Mouse (Mus musculus) cerebellum, adult 9-11 months (tissue): ENCODE measurements around the gene Tmem231.

Source experiments
- DNase-seq: peaks from one replicate; pipeline ENCODE4 v3.0.0; 2022

Tmem231 gene

GRCm38 (mm10) chr8:111933348-111934076 is at the start of gene Tmem231:
TSS of gene Tmem231 (minus strand) at chr8:111933881.
- peak; percentile 95 for DNase-seq

- peak; percentile 82 for DNase-seq
These were observed 48.4 kb upstream of the Tmem231 start for GRCm38 (mm10) chr8:111982116-111982515.

- DNase-seq = no peak
These were observed 44.5 kb upstream of the Tmem231 start for GRCm38 (mm10) chr8:111978147-111978546.

GRCm38 (mm10) chr8:111976326-111976725 is 42.6 kb upstream of the Tmem231 start:
- DNase-seq = no peak

- no peak for DNase-seq
These were observed 42.0 kb upstream of the Tmem231 start for GRCm38 (mm10) chr8:111975706-111976105.

- no peak for DNase-seq
These were observed 40.5 kb upstream of the Tmem231 start for GRCm38 (mm10) chr8:111974138-111974537.

GRCm38 (mm10) chr8:111968991-111969390 is 35.3 kb upstream of the Tmem231 start:
- no peak for DNase-seq

- no peak for DNase-seq
These were observed 34.9 kb upstream of the Tmem231 start for GRCm38 (mm10) chr8:111968541-111968940.

GRCm38 (mm10) chr8:111967246-111967870 is 33.7 kb upstream of the Tmem231 start:
- no peak for DNase-seq

GRCm38 (mm10) chr8:111964849-111965561 is 31.3 kb upstream of the Tmem231 start:
- no peak for DNase-seq

- no peak for DNase-seq
These were observed 30.7 kb upstream of the Tmem231 start for GRCm38 (mm10) chr8:111964351-111964750.

GRCm38 (mm10) chr8:111963546-111963945 is 29.9 kb upstream of the Tmem231 start:
- DNase-seq = no peak

GRCm38 (mm10) chr8:111963091-111963490 is 29.4 kb upstream of the Tmem231 start:
- DNase-seq = no peak

GRCm38 (mm10) chr8:111962589-111962988 is 28.9 kb upstream of the Tmem231 start:
- no peak for DNase-seq

- DNase-seq = no peak
These were observed 27.6 kb upstream of the Tmem231 start for GRCm38 (mm10) chr8:111961330-111961729.

- no peak for DNase-seq
These were observed 27.1 kb upstream of the Tmem231 start for GRCm38 (mm10) chr8:111960591-111961321.

- DNase-seq = no peak
These were observed 23.6 kb upstream of the Tmem231 start for GRCm38 (mm10) chr8:111957231-111957630.

- DNase-seq = no peak
These were observed 22.2 kb upstream of the Tmem231 start for GRCm38 (mm10) chr8:111955879-111956278.

- DNase-seq = no peak
These were observed 21.3 kb upstream of the Tmem231 start for GRCm38 (mm10) chr8:111954844-111955594.

- peak; percentile 79 for DNase-seq
These were observed 18.3 kb upstream of the Tmem231 start for GRCm38 (mm10) chr8:111951936-111952335.

- DNase-seq = no peak
These were observed 17.6 kb upstream of the Tmem231 start for GRCm38 (mm10) chr8:111951317-111951716.

- no peak for DNase-seq
These were observed 17.2 kb upstream of the Tmem231 start for GRCm38 (mm10) chr8:111950846-111951245.
